Mouse (Mus musculus): ENCODE data around the gene Mylk.

DNA sequence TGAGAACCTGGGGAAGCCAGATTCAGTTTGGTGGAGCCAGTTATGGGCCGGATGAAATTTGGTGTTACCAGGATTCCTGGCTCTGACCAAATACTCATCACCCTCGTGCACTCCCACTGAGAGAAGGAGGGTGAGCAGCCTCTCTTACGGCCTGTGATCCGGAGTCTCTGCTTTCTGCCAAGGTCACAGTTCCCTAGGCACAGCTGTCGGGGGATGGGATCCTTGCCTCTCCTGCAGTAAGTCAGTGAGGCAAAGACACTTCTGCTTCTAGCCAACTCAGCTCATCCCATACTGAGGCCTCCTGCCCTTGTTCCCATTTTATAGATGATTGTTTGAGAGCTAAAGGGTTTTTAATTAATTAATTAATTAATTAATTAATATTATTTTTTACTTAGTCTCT is 13.2 kb downstream of the Mylk start:
- TF ChIP-seq POLR2A (IDR thresholded peaks at IDR 0.05; ENCODE audit: insufficient read depth, low read depth, low read length) (no peak), CTCF (IDR thresholded peaks at IDR 0.05; ENCODE audit: insufficient read depth, low read depth, low read length) (no peak)
